Mouse (Mus musculus): ENCODE measurements around the gene Nploc4.

Nploc4 gene

GRCm38 (mm10) chr11:120378611-120379540 is 58.6 kb downstream of the Nploc4 start, which contains the start of gene Faap100:
Gene Faap100, minus strand, starts transcription at chr11:120378764.
- peak; percentile 91 for DNase-seq (ENCODE audit: low spot score)

GRCm38 (mm10) chr11:120378031-120378610 is 59.4 kb downstream of the Nploc4 start:
- peak; percentile 73 for DNase-seq (ENCODE audit: low spot score)

- DNase-seq (ENCODE audit: low spot score), result no peak
Observed at GRCm38 (mm10) chr11:120377337-120377736, 60.2 kb downstream of the Nploc4 start.

- DNase-seq (ENCODE audit: low spot score), result no peak
Observed at GRCm38 (mm10) chr11:120376302-120377160, 61.0 kb downstream of the Nploc4 start.

GRCm38 (mm10) chr11:120375324-120375723 is 62.2 kb downstream of the Nploc4 start:
- DNase-seq (ENCODE audit: low spot score), result no peak

GRCm38 (mm10) chr11:120373820-120374586 is 63.5 kb downstream of the Nploc4 start:
- peak; percentile 59 for DNase-seq (ENCODE audit: low spot score)

- DNase-seq (ENCODE audit: low spot score), result no peak
Observed at GRCm38 (mm10) chr11:120373025-120373424, 64.5 kb downstream of the Nploc4 start.

GRCm38 (mm10) chr11:120369656-120370055 is 67.9 kb downstream of the Nploc4 start:
- DNase-seq (ENCODE audit: low spot score), result peak; percentile 72

GRCm38 (mm10) chr11:120366443-120367027 is 71.0 kb downstream of the Nploc4 start:
- DNase-seq (ENCODE audit: low spot score), result no peak

GRCm38 (mm10) chr11:120362891-120363290 is 74.6 kb downstream of the Nploc4 start:
- DNase-seq (ENCODE audit: low spot score), result no peak

GRCm38 (mm10) chr11:120361295-120361694 is 76.2 kb downstream of the Nploc4 start, which contains the start of gene Fscn2:
Gene Fscn2, plus strand, starts transcription at chr11:120361534.
- no peak for DNase-seq (ENCODE audit: low spot score)

- DNase-seq (ENCODE audit: low spot score), result no peak
Observed at GRCm38 (mm10) chr11:120360755-120361154, 76.8 kb downstream of the Nploc4 start.

GRCm38 (mm10) chr11:120360062-120360461 is 77.4 kb downstream of the Nploc4 start:
- DNase-seq (ENCODE audit: low spot score), result peak; percentile 49

- no peak for DNase-seq (ENCODE audit: low spot score)
Observed at GRCm38 (mm10) chr11:120359391-120359790, 78.1 kb downstream of the Nploc4 start.

- DNase-seq (ENCODE audit: low spot score), result peak; percentile 50
Observed at GRCm38 (mm10) chr11:120357791-120358401, 79.6 kb downstream of the Nploc4 start.

GRCm38 (mm10) chr11:120356900-120357299 is 80.6 kb downstream of the Nploc4 start:
- DNase-seq (ENCODE audit: low spot score), result no peak

GRCm38 (mm10) chr11:120356319-120356840 is 81.1 kb downstream of the Nploc4 start:
- DNase-seq (ENCODE audit: low spot score), result no peak

- no peak for DNase-seq (ENCODE audit: low spot score)
Observed at GRCm38 (mm10) chr11:120355277-120356039, 82.0 kb downstream of the Nploc4 start.
